Mouse (Mus musculus): ENCODE measurements around the gene Nup160. TPM values are rescaled to one million over a fixed set of nuclear protein-coding genes. Genes with fewer than 3 reads are reported as not detected.

Gene Nup160
- polyA plus RNA-seq, 1 experiment from 2014 or later: 21.4 TPM

DNA sequence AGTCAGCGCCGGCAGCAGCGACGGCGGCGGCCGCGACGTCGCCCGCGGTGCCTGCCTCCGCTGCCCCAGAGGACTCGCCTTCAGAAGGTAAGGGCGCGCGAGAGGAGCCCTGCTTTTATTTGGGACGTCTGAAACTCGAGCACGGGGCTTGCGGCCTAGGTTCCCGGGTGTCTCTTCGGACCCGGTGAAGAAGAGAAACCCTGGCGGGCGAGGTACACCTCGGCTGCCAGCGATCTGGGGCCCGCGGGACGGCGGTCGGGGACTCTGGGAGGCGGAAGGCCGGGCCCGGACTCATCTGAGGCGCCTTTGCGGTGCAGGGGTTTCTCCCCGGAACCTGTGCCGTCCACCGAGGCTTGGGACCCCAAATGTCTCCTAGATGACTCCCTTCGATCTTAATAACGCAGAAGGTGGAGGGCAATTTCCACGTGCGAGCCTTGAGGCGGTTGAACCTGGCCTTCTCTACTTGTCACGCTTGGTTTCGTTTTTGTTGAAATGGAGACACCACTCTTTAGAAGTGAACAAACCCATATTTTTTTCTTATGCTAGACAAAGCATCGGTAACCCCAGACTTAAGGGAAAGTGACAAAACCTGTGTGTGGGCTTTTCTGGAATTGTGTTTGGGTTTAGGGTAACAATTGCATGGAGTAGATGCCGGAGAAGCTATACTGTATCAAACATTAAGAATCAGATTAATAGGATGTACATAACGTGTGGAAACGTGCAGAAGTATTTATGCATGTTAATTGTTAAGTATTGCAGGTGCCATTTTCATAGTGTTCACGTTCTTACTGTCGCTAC lies 68.9 kb downstream of the Nup160 start:
- peaks cover 2% of the 10 kb centered on the region; the same call in 1 of the 2 replicates for H3K36me3 ChIP-seq (ENCODE audit: inconsistent target)
- H3K27ac ChIP-seq: peak overlapping the region; percentile 51
- peaks cover 52% of the 10 kb centered on the region for H3K79me2 ChIP-seq (ENCODE audit: inconsistent target)
- H3K4me3 ChIP-seq (ENCODE audit: inconsistent target): peak overlapping the region; percentile 80
- under 1% methylated on average over 54 of the region's 54 CpGs for WGBS (ENCODE audit: missing documents)

- 0% methylated on average over 4 of the region's 4 CpGs for WGBS (ENCODE audit: missing documents)
- H3K27ac ChIP-seq: peak overlapping the region; percentile 51
Observed at GRCm38 (mm10) chr2:90746538-90746865, 69.5 kb downstream of the Nup160 start.

GRCm38 (mm10) chr2:90747131-90747530 lies 70.1 kb downstream of the Nup160 start:
- peaks cover 63% of the 10 kb centered on the region for H3K79me2 ChIP-seq (ENCODE audit: inconsistent target)
- H3K36me3 ChIP-seq (ENCODE audit: inconsistent target): peaks cover 9% of the 10 kb centered on the region
- no peak overlapping the region for H3K27ac ChIP-seq
- 98% methylated on average over 8 of the region's 10 CpGs for WGBS (ENCODE audit: missing documents)
- H3K4me3 ChIP-seq (ENCODE audit: inconsistent target): peak overlapping the region; percentile 80

More at GRCm38 (mm10) chr2:90746538-90746865, 69.5 kb downstream of the Nup160 start:
- peaks cover 58% of the 10 kb centered on the region for H3K79me2 ChIP-seq (ENCODE audit: inconsistent target)
- peak overlapping the region; percentile 80 for H3K4me3 ChIP-seq (ENCODE audit: inconsistent target)
- peaks cover 8% of the 10 kb centered on the region for H3K36me3 ChIP-seq (ENCODE audit: inconsistent target)

GRCm38 (mm10) chr2:90749676-90750459 lies 72.9 kb downstream of the Nup160 start:
- Histone ChIP-seq H3K79me2 (ENCODE audit: inconsistent target) (peaks cover 89% of the 10 kb centered on the region), H3K36me3 (ENCODE audit: inconsistent target) (peaks cover 35% of the 10 kb centered on the region), H3K27ac (peak overlapping the region; percentile 17), H3K4me3 (ENCODE audit: inconsistent target) (no peak overlapping the region)
- 60% methylated on average over 6 of the region's 6 CpGs for WGBS (ENCODE audit: missing documents)

- Histone ChIP-seq H3K4me3 (ENCODE audit: inconsistent target) (no peak overlapping the region), H3K36me3 (ENCODE audit: inconsistent target) (peaks cover 66% of the 10 kb centered on the region), H3K79me2 (ENCODE audit: inconsistent target) (peaks cover 90% of the 10 kb centered on the region), H3K27ac (no peak overlapping the region)
- 85% methylated on average over 2 of the region's 2 CpGs for WGBS (ENCODE audit: missing documents)
Observed at GRCm38 (mm10) chr2:90753565-90753964, 76.5 kb downstream of the Nup160 start.

DNA sequence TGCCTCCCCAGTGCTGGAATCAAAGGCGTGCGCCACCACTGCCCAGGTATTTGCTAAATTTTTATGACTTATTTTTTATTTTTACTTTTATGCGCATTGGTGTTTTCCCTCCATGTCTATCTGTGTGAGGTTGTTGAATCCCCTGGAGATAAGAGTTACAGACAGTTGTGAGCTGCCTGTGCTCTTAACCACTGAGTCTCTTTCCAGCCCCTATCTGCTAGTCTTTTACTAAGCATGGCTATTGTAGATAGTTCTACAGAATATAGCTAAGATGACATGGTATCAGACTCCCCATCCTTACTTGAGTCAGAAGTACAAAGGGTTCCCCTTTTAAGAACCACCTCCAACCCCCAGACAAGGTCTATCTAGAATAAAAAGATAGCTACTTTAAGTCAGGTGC lies 77.2 kb downstream of the Nup160 start:
- H3K36me3 ChIP-seq (ENCODE audit: inconsistent target): peaks cover 72% of the 10 kb centered on the region
- no peak overlapping the region for H3K27ac ChIP-seq
- no peak overlapping the region for H3K4me3 ChIP-seq (ENCODE audit: inconsistent target)
- WGBS (ENCODE audit: missing documents): 80% methylated on average over 1 of the region's 3 CpGs
- H3K79me2 ChIP-seq (ENCODE audit: inconsistent target): peaks cover 90% of the 10 kb centered on the region

DNA sequence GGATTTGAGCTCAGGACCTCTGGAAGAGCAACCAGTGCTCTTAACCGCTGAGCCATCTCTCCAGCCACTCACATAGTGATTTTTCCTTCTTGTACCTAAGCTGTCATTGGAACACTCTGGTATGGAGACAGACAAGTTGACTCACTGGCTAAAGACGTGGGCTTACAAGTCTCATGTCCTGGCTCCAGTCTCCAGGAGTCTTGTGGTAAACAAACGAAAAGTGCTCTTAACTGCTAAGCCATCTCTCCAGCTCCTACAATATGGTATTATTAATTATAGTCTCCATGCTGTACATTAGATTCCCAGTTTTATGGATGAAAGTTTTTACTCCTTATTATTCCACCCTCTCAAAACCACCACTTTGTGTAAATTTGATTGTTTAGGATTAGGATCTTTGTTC lies 88.1 kb downstream of the Nup160 start:
- 96% methylated on average over 3 of the region's 3 CpGs for WGBS (ENCODE audit: missing documents)
- no peak overlapping the region for H3K4me3 ChIP-seq (ENCODE audit: inconsistent target)
- peaks cover 42% of the 10 kb centered on the region; the same call in 1 of the 2 replicates for H3K79me2 ChIP-seq (ENCODE audit: inconsistent target)
- H3K36me3 ChIP-seq (ENCODE audit: inconsistent target): peaks cover 90% of the 10 kb centered on the region
- H3K27ac ChIP-seq: no peak overlapping the region

- H3K4me3 ChIP-seq (ENCODE audit: inconsistent target): no peak overlapping the region
- peaks cover 48% of the 10 kb centered on the region for H3K36me3 ChIP-seq (ENCODE audit: inconsistent target)
- WGBS (ENCODE audit: missing documents): 36% methylated on average over 3 of the region's 3 CpGs
- H3K79me2 ChIP-seq (ENCODE audit: inconsistent target): no peaks in the 10 kb centered on the region
- no peak overlapping the region for H3K27ac ChIP-seq
Observed at GRCm38 (mm10) chr2:90781323-90781722, 104.3 kb downstream of the Nup160 start.

GRCm38 (mm10) chr2:90781938-90782337 lies 104.9 kb downstream of the Nup160 start:
- Histone ChIP-seq H3K4me3 (ENCODE audit: inconsistent target) (no peak overlapping the region), H3K79me2 (ENCODE audit: inconsistent target) (no peaks in the 10 kb centered on the region), H3K36me3 (ENCODE audit: inconsistent target) (peaks cover 42% of the 10 kb centered on the region), H3K27ac (no peak overlapping the region)
- 90% methylated on average over 2 of the region's 2 CpGs for WGBS (ENCODE audit: missing documents)

GRCm38 (mm10) chr2:90782458-90782857 lies 105.4 kb downstream of the Nup160 start, which contains the start of gene Agbl2:
Gene Agbl2 (plus strand): TSS chr2:90782727.
- H3K4me3 ChIP-seq (ENCODE audit: inconsistent target): no peak within 1 kb of the TSS
- H3K79me2 ChIP-seq (ENCODE audit: inconsistent target): no peaks in the 10 kb centered on the region
- H3K36me3 ChIP-seq (ENCODE audit: inconsistent target): peaks cover 37% of the 10 kb centered on the region
- WGBS (ENCODE audit: missing documents): 14% methylated on average over 11 of the region's 11 CpGs
- no peak within 1 kb of the TSS for H3K27ac ChIP-seq

DNA sequence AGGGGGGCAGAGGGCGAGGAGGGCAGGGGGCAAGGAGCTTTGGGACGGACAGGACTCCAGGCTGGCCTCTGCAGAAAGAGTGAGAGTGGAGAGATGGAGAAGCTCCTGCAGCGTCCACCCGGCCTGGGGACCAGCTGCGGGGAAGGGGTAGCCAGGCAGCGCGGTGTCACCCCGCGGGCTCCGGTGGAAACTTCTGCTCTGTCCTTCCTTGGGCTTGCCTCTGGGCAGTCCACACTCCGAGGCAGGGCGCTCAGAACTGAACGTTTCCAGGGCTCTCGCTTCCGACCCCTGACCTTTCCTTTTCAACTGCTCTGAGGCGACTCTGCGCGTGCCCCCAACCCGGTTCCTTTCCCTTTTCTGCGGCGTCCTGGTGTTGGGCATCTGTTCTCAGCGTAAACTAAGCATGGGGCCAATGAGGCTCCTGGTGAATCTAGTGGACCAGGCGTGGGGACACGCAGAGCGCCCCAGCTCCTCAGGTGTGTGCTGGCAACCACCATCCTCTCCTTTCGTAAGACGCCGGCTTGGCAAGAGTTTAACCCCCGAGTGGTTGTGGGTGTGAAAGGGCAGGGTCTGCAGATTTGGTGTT lies 106.0 kb downstream of the Nup160 start:
- Histone ChIP-seq H3K4me3 (ENCODE audit: inconsistent target) (no peak overlapping the region), H3K36me3 (ENCODE audit: inconsistent target) (peaks cover 31% of the 10 kb centered on the region), H3K79me2 (ENCODE audit: inconsistent target) (no peaks in the 10 kb centered on the region), H3K27ac (no peak overlapping the region)
- 12% methylated on average over 28 of the region's 29 CpGs for WGBS (ENCODE audit: missing documents)

Other genes starting within 250 kb of the Nup160 start
- gene Ptprj, start 96.6 kb upstream of the Nup160 start, polyA plus RNA-seq (2018): 88.7 to 130 TPM (median 125 TPM) in 3 replicates
- 27.7 to 69.8 TPM (median 35.6 TPM) in 3 replicates for gene Fnbp4, start 68.2 kb downstream of the Nup160 start, polyA plus RNA-seq (2018)
- gene Agbl2, start 105.5 kb downstream of the Nup160 start, polyA plus RNA-seq (2018): not detected in 3 replicates
- 83.8 to 94.4 TPM (median 87.4 TPM) in 3 replicates for gene Mtch2, start 169.9 kb downstream of the Nup160 start, polyA plus RNA-seq (2018)
- not detected in 3 replicates for gene C1qtnf4, start 208.6 kb downstream of the Nup160 start, polyA plus RNA-seq (2018)
- gene Kbtbd4, start 227.5 kb downstream of the Nup160 start, polyA plus RNA-seq (2018): 11.7 to 17.7 TPM (median 14.4 TPM) in 3 replicates
- gene Ndufs3, start 227.6 kb downstream of the Nup160 start, polyA plus RNA-seq (2018): 67.4 to 116 TPM (median 113 TPM) in 3 replicates